Mouse (Mus musculus): ENCODE measurements around the gene Mst1.

Mst1 gene

GRCm38 (mm10) chr9:108104766-108105548 is 24.7 kb downstream of the Mst1 start:
- peak; percentile 71 for DNase-seq

- no peak for DNase-seq
Observed at GRCm38 (mm10) chr9:108105549-108105863, 25.3 kb downstream of the Mst1 start.

- no peak for DNase-seq
Observed at GRCm38 (mm10) chr9:108106090-108106489, 25.9 kb downstream of the Mst1 start.

DNA sequence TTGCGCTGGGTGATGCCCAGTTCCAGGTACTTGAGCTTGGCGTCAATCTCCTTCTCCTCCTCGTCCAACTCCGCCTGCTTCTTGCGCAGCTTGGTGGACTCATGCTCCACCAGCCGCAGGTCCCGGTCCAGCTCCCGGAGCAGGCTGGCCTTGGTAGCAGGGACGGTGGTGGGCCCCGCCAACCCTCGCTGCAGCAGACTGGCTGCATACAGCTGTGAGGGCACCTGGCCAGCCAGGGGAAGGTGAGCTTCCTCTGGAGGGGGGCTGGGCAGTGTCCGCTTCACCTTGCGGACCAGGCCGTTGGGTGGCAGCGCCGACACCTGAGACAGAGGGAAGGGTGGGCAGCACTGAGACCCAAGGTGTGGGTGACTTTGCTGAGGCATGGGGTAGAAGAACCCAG is 27.6 kb downstream of the Mst1 start:
- DNase-seq: no peak

DNA sequence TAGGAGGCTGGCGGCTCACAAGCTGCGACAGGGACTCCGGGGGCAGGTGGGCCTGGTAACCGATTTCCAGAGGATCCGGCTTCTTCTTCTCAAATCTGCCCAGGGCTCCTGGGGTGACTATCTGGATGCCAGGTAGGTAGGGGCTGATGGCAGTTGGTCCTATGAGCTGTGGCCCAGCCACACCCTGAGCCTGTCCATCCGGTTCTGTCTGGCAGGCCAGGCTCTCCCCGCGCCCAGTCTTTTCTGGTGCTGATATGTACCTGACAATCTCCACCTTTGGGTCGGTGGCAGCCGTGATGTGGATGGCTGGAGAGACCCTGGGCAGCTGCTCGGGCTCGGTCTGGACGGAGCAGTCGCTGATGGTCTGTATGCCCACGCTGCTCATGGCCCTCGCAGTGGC is 29.9 kb downstream of the Mst1 start:
- DNase-seq: no peak

DNA sequence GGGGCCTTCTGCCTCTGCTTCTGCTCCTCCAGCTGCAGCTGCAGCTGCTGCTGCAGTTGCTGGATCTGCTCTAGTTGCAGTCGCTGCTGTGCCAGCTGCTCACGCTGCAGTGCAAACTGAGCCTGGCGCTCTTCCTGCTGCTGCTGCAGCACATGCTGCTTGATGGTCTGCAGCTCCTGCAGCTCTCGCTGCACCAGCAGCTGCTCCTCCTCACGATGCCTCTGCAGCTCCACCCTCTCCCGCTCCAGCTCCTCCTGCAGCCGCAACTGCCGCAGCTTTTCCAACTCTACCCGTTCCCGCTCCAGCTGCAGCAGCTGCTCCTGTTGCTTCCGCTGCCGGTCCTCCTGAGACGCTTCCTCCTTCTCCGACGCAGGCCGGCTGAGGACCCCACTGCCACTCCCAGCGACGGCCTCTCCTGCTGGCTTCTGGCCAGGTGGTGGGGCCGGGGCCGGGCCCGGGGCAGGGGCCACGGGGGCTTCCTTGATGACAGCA is 30.9 kb downstream of the Mst1 start:
- peak; percentile 67 for DNase-seq

DNA sequence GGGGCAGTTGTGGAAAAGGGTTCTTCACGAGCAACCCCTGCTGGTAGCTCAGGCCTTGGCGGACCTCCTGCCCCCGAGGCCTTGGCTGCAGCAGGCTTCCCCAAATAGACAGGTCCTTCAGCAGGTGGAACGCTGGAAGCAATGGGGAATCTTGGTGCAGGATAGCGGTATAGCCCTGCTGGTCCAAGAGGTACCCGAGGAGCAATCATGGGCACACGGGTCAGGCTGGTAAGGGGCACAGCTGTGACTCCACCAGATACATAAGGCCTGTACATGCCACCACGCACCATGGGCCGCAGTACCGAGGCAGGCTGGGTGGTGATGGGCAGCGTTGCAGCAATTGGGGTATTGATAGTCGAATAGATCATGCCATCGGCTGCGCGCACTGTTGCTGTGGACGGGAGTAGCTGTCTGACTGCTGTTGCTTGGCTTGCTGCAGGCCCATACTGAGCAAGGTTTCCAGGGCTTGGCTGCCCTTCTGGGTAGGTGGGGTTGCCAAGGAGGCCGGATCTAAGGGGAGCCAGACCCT is 31.4 kb downstream of the Mst1 start:
- no peak for DNase-seq

DNA sequence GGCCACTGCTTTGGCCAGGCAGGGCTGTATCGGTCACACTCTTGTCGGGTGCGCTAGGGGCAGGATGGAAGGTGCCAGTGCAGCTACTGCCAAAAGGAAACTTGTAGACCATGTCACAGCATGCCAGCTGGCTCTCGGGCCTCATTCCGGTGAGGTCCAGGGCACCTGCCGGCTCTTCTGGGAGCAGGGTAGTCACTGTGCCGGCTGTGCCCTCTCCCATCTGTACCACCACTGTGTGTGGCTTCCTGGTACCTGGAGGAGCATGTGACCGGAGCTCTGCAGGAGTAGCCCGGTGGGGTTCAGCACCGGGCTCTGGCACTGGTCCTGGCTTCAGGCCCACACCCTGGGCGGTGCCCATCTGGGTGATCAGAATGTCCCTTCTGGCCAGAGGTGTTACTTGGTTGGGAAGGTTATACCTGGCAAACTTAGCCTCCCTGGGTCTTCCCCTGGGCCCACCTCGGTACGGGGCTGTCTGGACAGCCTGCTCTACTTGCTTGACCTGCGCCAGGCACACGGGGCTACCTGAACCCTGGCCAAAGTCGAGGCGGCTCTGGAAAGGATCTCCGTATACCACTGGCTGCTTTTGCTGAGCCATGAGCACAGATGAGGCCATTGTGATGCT is 32.6 kb downstream of the Mst1 start:
- no peak for DNase-seq

DNA sequence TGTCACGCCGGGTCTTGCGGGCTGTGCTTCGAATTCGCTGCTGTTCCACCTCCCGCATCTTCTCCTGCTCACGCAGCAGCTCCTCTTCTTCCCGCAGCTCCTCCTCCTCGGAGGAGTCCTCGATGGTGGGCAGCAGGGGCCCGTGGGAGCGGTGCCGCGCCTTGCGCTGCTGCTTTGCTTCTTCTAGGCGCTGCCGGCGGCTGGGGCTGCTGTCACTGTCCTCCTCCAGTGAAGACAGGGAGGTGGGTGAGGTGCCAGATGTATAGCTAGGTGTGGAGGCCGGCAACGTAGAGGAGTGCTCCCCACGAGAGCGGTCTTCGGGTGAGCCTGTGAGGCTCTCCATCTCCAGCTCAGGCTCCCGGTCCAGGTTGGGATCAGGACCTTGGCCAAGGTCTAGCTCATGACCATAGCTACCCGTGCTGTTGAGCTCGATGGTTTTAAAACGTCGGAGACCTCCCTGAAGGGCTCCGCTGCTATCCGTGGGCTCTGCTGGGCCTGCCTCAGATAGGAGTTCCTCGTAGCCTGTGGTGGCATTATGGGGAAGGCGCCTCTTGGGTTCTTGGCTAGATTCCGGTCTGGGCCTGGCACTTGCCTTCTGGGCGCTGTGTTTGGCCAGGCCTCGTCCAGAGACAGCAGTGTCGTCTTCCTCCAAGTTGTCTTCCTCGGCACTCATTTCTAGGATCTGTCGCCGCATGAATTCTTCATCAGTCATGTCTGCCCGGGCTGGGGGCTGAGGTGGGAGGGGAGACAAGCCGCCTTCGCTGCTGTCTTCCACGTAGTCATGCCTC is 35.2 kb downstream of the Mst1 start:
- no peak for DNase-seq

DNA sequence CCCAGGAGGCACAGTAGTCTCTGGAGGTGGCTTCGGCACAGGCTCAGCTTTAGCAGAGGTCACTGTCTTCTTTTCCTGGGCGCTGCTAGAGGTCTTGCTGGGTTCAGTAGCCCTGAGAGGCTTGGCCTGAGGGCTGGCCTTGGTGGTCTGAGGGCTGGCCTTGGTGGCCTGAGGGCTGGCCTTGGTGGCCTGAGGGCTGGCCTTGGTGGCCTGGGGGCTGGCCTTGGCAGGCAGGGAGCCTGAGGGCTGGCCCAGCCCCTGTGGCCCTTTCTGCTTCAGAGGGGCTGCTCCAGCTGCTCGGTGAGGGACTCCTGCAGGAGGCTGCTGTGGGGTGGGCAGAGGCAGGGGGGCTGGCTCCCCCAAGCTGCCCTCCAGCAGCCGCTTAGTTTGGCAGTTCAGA is 36.9 kb downstream of the Mst1 start:
- DNase-seq: no peak

- peak; percentile 40 for DNase-seq
Observed at GRCm38 (mm10) chr9:108119891-108120411, 39.7 kb downstream of the Mst1 start.

GRCm38 (mm10) chr9:108120671-108121070 is 40.4 kb downstream of the Mst1 start:
- no peak for DNase-seq

DNA sequence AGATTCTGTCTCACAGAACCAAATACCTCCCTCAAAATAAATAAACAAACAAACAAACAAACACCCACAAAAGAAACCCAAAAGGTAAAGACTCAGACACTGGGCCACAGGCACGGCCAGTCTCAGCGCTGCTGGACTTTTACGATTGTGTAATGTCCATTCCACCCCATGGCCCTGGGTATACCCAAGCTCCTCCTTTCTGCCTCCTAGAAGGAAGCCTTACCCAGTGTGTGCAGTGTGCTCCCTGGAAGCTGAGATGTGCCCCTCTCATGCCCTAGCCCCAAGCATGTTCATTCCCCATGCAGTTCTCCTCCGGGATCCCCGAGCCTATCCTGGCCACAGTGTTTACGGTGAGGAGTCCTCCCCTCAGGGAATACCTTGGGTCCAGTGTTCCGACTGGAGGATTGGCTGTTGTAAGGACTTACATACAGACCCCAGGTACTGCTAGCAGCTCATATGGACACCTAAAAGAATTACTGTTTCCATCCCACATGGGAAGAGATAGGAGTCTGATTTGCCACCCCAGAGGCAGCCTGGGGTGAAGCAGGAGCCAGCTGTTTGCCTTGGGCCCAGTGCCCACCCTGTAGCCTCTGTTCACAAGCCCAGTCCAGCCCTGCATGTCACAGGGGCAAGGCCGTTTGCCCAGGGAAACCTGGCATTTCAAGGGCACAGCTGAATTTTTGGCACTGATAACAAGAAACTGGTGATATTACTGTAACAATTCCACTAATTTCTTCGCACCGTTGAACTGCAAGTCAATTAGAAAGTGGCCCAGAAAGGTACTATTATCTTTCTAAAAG is 41.1 kb downstream of the Mst1 start:
- no peak for DNase-seq

DNA sequence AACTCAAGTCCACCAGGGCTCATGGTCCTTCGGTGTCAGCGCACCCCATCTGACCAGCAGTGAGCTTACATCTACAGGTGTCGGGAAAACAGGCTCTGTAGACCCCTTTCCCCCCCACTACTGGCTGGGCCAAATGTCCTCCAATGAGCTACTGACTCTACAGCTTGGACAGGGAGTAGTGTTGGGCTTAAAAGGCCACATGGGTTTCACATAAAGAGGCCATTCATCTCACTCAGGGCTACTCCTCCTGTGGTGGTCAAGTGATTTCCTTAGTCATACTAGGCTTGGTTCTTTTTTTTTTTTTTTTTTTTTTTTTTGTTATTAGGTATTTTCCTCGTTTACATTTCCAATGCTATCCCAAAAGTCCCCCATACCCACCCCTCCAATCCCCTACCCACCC is 43.7 kb downstream of the Mst1 start:
- DNase-seq: no peak

DNA sequence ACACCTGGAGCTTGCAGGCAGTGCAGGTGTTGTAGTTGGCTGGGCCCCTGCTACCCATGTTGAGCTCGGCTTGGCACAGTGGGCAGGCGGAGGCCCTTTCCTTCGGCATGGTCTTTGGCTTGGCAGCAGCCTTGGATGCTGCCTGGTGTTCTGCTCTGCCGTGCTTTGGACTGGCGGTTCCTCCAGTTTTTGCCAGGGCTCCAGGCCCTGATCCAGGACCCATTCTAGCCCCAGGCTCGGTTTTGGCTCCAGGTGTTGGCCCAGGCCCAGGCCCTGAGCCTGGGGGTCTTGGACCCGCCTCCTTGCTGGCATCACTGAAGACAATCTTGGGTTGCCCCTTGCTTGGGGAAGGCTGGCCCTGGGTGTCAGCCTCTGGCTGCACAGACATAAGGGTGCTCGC is 45.5 kb downstream of the Mst1 start:
- no peak for DNase-seq

DNA sequence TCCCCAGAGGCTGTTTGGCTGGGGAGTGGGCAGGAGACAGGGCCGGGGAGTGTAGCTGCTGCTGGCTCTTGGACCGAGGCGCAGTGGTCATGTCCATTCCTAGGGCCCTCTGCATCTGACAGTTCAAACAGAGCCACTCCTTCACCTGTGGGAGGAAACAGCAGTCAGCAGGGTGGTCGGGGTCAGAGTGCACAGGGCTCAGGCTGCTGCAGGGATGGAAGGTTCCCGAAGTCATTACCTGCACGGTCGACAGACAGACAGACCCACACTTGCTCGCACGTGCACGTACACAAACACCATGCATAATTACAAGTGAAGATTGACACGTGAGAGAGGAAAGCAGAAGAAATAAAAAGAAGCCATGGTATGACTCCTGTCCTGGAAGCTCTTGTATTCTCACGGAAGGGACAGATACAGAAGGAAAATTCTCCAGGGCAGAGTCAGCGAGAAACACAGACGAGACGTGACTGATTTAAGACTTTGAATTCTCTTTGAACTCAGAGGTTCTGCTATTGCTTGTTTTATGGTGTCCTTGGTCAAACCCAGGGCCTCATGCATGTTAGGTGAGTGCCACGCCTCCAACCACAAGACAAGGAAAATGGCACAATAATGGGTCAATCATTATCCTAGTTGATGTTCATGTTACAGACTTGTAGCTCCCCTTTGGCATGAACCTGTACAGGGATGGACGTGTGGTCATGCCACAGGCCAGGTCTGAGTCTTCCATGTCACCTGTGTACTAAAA is 46.4 kb downstream of the Mst1 start:
- DNase-seq: no peak

GRCm38 (mm10) chr9:108128248-108128647 is 48.0 kb downstream of the Mst1 start:
- DNase-seq: no peak

DNA sequence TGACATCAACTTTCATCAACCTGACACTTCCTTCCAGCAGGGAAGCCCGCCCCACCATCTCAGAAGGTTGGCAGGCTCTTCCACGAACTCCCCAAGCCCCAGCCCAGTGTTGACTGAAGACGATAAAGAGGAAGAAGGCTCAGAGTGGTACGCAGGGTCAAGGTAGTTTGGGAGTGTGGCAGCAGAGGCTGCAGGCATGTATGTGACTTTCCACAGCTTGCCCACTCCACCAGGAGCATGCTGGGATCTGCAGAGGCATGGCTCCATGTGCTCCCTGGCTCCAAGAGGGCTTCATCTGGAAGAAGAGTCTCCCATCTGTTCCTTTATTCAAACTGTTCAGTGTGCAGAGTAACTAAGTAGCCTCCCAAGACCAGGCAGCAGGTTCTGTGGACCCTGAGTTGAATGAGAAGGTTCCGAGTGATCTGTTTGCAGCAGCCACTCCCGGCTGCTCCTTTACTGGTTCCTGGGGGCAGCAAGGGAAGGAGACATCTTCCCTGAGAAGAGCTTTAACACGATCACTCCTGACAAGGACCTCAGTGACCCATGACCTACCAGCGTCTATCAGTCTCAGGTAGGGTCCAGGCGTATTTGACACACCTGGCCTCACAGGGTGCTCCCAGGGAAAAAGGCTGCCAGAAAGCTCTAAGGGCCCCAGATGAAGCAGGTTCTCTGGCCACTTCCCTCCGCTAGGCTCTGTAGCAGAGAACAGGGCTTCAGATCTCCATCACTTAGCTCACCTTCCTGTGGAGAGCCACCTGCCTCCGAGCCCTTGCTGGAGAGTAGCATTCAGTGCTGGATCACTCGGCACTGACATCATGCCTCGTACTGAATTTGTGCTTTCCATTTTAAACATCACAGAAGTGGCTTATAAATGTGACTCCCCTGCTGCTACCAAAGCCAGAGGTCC is 49.1 kb downstream of the Mst1 start:
- no peak for DNase-seq

DNA sequence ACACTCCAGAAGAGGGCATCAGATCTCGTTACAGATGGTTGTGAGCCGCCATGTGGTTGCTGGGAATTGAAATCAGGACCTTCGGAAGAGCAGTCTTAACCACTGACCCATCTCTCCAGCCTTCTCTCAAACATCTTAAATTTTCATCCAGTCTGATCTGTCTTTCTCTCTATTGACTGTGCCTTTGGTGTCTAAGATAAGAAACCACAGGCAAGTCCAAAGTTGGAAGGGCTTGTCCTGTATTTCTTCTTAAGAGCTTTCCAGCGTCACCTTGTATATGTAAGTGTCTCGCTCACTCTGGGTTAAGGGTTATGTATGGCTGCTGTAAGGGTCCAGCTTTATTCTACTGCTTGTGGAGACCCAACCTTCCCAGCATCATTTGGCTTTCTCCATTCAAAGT is 51.3 kb downstream of the Mst1 start:
- DNase-seq: no peak

GRCm38 (mm10) chr9:108132373-108132772 is 52.1 kb downstream of the Mst1 start:
- no peak for DNase-seq

DNA sequence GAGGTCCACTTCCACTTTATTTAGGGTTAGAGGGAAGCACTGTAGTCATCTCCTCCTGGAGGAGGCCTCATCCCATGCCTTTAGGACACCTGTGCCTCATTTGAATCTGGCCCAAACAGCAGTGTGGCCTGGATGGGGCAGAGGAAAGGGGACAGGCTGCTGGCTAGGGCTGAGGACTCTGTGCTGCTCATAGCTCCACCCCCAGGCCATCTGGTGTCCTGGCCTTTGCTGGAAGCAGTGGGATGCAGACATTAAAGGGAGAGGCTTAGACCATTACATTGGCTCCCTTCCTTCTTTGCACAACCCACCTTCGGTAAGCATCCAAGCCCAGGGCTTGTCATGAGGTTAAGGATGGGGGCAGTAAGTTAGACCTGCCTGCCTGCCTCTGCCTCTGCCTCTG is 53.2 kb downstream of the Mst1 start:
- no peak for DNase-seq

Data from retina, postnatal 1 day (tissue).